22 mouse cellular contexts compared by ENCODE assay signal in genomic region chr5:101666091-101666490, GRCm38 (mm10). TPM values are rescaled to one million over a fixed set of nuclear protein-coding genes. Genes with fewer than 3 reads are reported as not detected.
A peak's percentile ranks its signal among the peaks of the same experiment; 100 is the strongest.
DNase-seq lines count a peak whose midpoint lies in the region; ATAC-seq lines count a peak whose summit lies in the region.
"Had no signal": no experiment of that assay in that cellular context is flagged by ENCODE, and none has a peak within 500 bp of the region (broad histone marks: within the 10 kb centered on the region; RNA-seq: fewer than 3 reads in every experiment).

No protein-coding gene starts in this region.

- H3K4me3 ChIP-seq in heart, embryonic 14.5 days (ENCODE audit: control insufficient read depth in 1 of 2, insufficient read depth in 1 of 2, low read depth in 1 of 2, low read length in 2 of 2) = peak overlapping the region in 1 of 2 experiments; percentile 45; a peak in 1 of 4 replicates
- peak overlapping the region; percentile 76 for H3K4me3 ChIP-seq in midbrain, embryonic 10.5 days
- no peak overlapping the region for H3K4me3 ChIP-seq in midbrain, embryonic 16.5 days (ENCODE audit: low read depth, low read length)
- H3K4me3 ChIP-seq in hindbrain, embryonic 12.5 days = no peak overlapping the region
- no peak overlapping the region for H3K4me3 ChIP-seq in hindbrain, embryonic 13.5 days

- no peaks in the 10 kb centered on the region for H3K9me3 ChIP-seq in heart, embryonic 14.5 days (ENCODE audit: control insufficient read depth, low read length)
- H3K9me3 ChIP-seq in midbrain, embryonic 10.5 days (replicated peaks) = no peaks in the 10 kb centered on the region
- H3K9me3 ChIP-seq in midbrain, embryonic 16.5 days (replicated peaks; ENCODE audit: control insufficient read depth, low read length, poor library complexity, severe bottlenecking) = no peaks in the 10 kb centered on the region
- no peaks in the 10 kb centered on the region for H3K9me3 ChIP-seq in hindbrain, embryonic 12.5 days (replicated peaks)
- H3K9me3 ChIP-seq in hindbrain, embryonic 13.5 days = no peaks in the 10 kb centered on the region
- H3K9me3 ChIP-seq: forebrain, embryonic 15.5 days; liver, embryonic 15.5 days had no signal

- DNase-seq in heart, postnatal 4 days = no peak
- no peak for DNase-seq in midbrain, embryonic 10.5 days (ENCODE audit: low spot score)
- no peak for DNase-seq in cerebellum, postnatal 14 days
- DNase-seq in B cell, adult 2 months = no peak
- DNase-seq: adrenal gland, postnatal 10 days; cerebellum, adult 18-20 months; cerebellum, postnatal 25 days; gastrocnemius, postnatal 10 days; heart, adult 2 months; layer of hippocampus, adult 9-11 months; spleen, adult 18-20 months; thymus, postnatal 25 days had no signal

- peaks cover 3 to 24% of the 10 kb centered on the region in 2 experiments; a peak in 3 of 4 replicates for H3K4me1 ChIP-seq in heart, embryonic 14.5 days (ENCODE audit: control insufficient read depth in 2 of 2, insufficient read depth in 2 of 2, low read length in 2 of 2)
- H3K4me1 ChIP-seq in midbrain, embryonic 10.5 days = peaks cover 65% of the 10 kb centered on the region
- H3K4me1 ChIP-seq in midbrain, embryonic 16.5 days (ENCODE audit: control insufficient read depth, insufficient read depth, low read length) = peaks cover 15% of the 10 kb centered on the region
- H3K4me1 ChIP-seq in hindbrain, embryonic 12.5 days = peaks cover 22% of the 10 kb centered on the region
- peaks cover 15% of the 10 kb centered on the region for H3K4me1 ChIP-seq in hindbrain, embryonic 13.5 days (replicated peaks)

- H3K27me3 ChIP-seq in heart, embryonic 14.5 days (ENCODE audit: control insufficient read depth, insufficient read depth, low read length) = peaks cover 95% of the 10 kb centered on the region
- peaks cover 99% of the 10 kb centered on the region for H3K27me3 ChIP-seq in midbrain, embryonic 10.5 days (ENCODE audit: low read depth, poor library complexity, severe bottlenecking)
- H3K27me3 ChIP-seq in midbrain, embryonic 16.5 days (ENCODE audit: control insufficient read depth, insufficient read depth, low read depth, low read length) = peaks cover 48% of the 10 kb centered on the region
- peaks cover 95% of the 10 kb centered on the region for H3K27me3 ChIP-seq in hindbrain, embryonic 12.5 days
- H3K27me3 ChIP-seq in hindbrain, embryonic 13.5 days = peaks cover 97% of the 10 kb centered on the region

- 3% methylated on average over 9 of the region's 9 CpGs for WGBS in heart, embryonic 14.5 days
- under 1% methylated on average over 9 of the region's 9 CpGs for WGBS in midbrain, embryonic 10.5 days
- 0% methylated on average over 9 of the region's 9 CpGs for WGBS in midbrain, embryonic 16.5 days
- WGBS in hindbrain, embryonic 12.5 days = 3% methylated on average over 9 of the region's 9 CpGs
- WGBS in hindbrain, embryonic 13.5 days = 3% methylated on average over 9 of the region's 9 CpGs

- no peak overlapping the region for H3K9ac ChIP-seq in heart, embryonic 14.5 days (ENCODE audit: low read length)
- H3K9ac ChIP-seq in midbrain, embryonic 16.5 days (ENCODE audit: low read depth, low read length) = no peak overlapping the region
- H3K9ac ChIP-seq in hindbrain, embryonic 12.5 days = no peak overlapping the region
- H3K9ac ChIP-seq in hindbrain, embryonic 13.5 days = no peak overlapping the region
- H3K9ac ChIP-seq: forebrain, embryonic 15.5 days; liver, embryonic 15.5 days had no signal

- peak overlapping the region; percentile 74 for H3K4me2 ChIP-seq in heart, embryonic 14.5 days (ENCODE audit: low read length)
- no peak overlapping the region for H3K4me2 ChIP-seq in midbrain, embryonic 16.5 days (ENCODE audit: low read length)
- H3K4me2 ChIP-seq in hindbrain, embryonic 12.5 days (replicated peaks) = peak overlapping the region; percentile 53
- peak overlapping the region; percentile 50 for H3K4me2 ChIP-seq in hindbrain, embryonic 13.5 days

- ATAC-seq in heart, embryonic 14.5 days (ENCODE audit: insufficient number of reproducible peaks, insufficient read depth, low FRiP score, low read depth) = no peak
- no peak for ATAC-seq in midbrain, embryonic 16.5 days
- ATAC-seq in hindbrain, embryonic 12.5 days (ENCODE audit: low FRiP score) = no peak
- ATAC-seq in hindbrain, embryonic 13.5 days (ENCODE audit: low FRiP score) = no peak
- ATAC-seq: activated CD4-positive, CD25-positive, alpha-beta regulatory T cell, adult 4 months had no signal

- H3K36me3 ChIP-seq in heart, embryonic 14.5 days (ENCODE audit: control insufficient read depth, insufficient read depth, low read length) = no peaks in the 10 kb centered on the region
- H3K36me3 ChIP-seq in midbrain, embryonic 10.5 days = no peaks in the 10 kb centered on the region
- no peaks in the 10 kb centered on the region for H3K36me3 ChIP-seq in midbrain, embryonic 16.5 days (ENCODE audit: control insufficient read depth, insufficient read depth, low read length)
- H3K36me3 ChIP-seq in hindbrain, embryonic 12.5 days = no peaks in the 10 kb centered on the region
- no peaks in the 10 kb centered on the region for H3K36me3 ChIP-seq in hindbrain, embryonic 13.5 days
- H3K36me3 ChIP-seq: forebrain, embryonic 15.5 days; liver, embryonic 15.5 days had no signal

- H3K27ac ChIP-seq in heart, embryonic 14.5 days (replicated peaks in 1 of 2; ENCODE audit: control insufficient read depth in 1 of 2, insufficient read depth in 1 of 2, low read depth in 2 of 2, low read length in 2 of 2) = no peak overlapping the region
- no peak overlapping the region for H3K27ac ChIP-seq in midbrain, embryonic 10.5 days (replicated peaks)
- no peak overlapping the region for H3K27ac ChIP-seq in midbrain, embryonic 16.5 days (ENCODE audit: low read length)
- H3K27ac ChIP-seq in hindbrain, embryonic 12.5 days = no peak overlapping the region
- H3K27ac ChIP-seq in hindbrain, embryonic 13.5 days = 0 out of 2 replicates have a peak overlapping the region, but pooled peaks have one; percentile 23
- H3K27ac ChIP-seq: forebrain, embryonic 15.5 days; heart, adult 2 months; liver, embryonic 15.5 days; macrophage had no signal

RNA-seq across cellular contexts. Expression of gene Nkx6-1, which starts 1.3 kb away (rescaled TPM):
- 0.05 TPM in 1 of 2 replicates, not detected in the other for polyA plus RNA-seq in heart, embryonic 14.5 days (2014; fragmentation: Nextera tagmentation; extraction: Ambion mirVana)
- not detected for total RNA-seq in heart, postnatal 4 days (2021)
- 9.0 and 11.0 TPM in 2 replicates for polyA plus RNA-seq in midbrain, embryonic 10.5 days (2016; fragmentation: Nextera tagmentation; extraction: Ambion mirVana)
- polyA plus RNA-seq in midbrain, embryonic 16.5 days (2015; fragmentation: Nextera tagmentation; extraction: Ambion mirVana) = 0.94 and 1.6 TPM in 2 replicates
- polyA plus RNA-seq in hindbrain, embryonic 12.5 days (2016; fragmentation: Nextera tagmentation; extraction: Ambion mirVana) = 18.4 and 18.9 TPM in 2 replicates
- 8.1 and 12.2 TPM in 2 replicates for polyA plus RNA-seq in hindbrain, embryonic 13.5 days (2015; fragmentation: Nextera tagmentation; extraction: Ambion mirVana)
- polyA plus RNA-seq: activated CD4-positive, CD25-positive, alpha-beta regulatory T cell, adult 4 months; heart, postnatal 0 days; large intestine, adult 2 months; liver, embryonic 15.5 days; macrophage had no signal
